Mouse (Mus musculus) Patski (cell line): ENCODE results near the gene Shf. TPM values are rescaled to one million over a fixed set of nuclear protein-coding genes. Genes with fewer than 3 reads are reported as not detected.

Source experiments
- ATAC-seq: fragments of 100-300 bp; one replicate; pipeline ENCODE4 v1.8.0; 2021
- CTCF ChIA-PET: fragments of 350-600 bp; sonication (Branson Sonifier 250); formaldehyde crosslinking; loops from one replicate; lab custom pipeline; 2022; ENCODE audit warnings: inconsistent platforms; lab: Charles Lee
- POLR2A ChIA-PET: fragments of 350-600 bp; sonication (Branson Sonifier 250); formaldehyde crosslinking; loops from one replicate; lab custom pipeline; 2022; ENCODE audit warnings: antibody characterized with exemption, inconsistent platforms; lab: Charles Lee
- DNase-seq: peaks from one replicate; pipeline ENCODE4 v3.0.0-alpha.2; 2011; ENCODE audit warnings: low read depth, low spot score
- H3K27me3 ChIP-seq: fragments of 371-371 bp; one replicate; pipeline ENCODE4 v1.5.1; 2021
- CTCF ChIP-seq: fragments of 100-300 bp; IDR thresholded peaks from one replicate; pipeline ENCODE4 v1.5.1; 2021
- in situ Hi-C: fragments of 300-500 bp; cut with MboI; formaldehyde crosslinking; loops from 3 replicates; pipeline ENCODE4 v1.11.1; 2018; ENCODE audit warnings: low pct_unique_long_range_greater_than_20kb, mixed read lengths
- polyA plus RNA-seq: library from polyadenylated mRNA; unstranded; gene quantifications from one replicate; pipeline ENCODE4 v1.2.3, GENCODE M21; 2021

The Shf gene
- polyA plus RNA-seq, 1 experiment from 2014 or later, result 8.3 TPM

GRCm38 (mm10) chr2:122306184-122306583, 62.8 kb downstream of the Shf start:
- peak; percentile 62 for ATAC-seq
- no peaks in the 10 kb centered on the region for H3K27me3 ChIP-seq
- POLR2A ChIA-PET, result no interaction called here

GRCm38 (mm10) chr2:122305097-122305892, 63.7 kb downstream of the Shf start:
- TF ChIP-seq CTCF, result no peak
- ChIA-PET POLR2A (no interaction called here), CTCF (interaction anchor here (0.9 to 1.1 kb wide), 2 partner anchors 69 to 110 kb away, joined by 3 read pairs; no protein-coding TSS in a partner anchor)
- peaks cover 3% of the 10 kb centered on the region for H3K27me3 ChIP-seq
- DNase-seq (no peak), ATAC-seq (no peak)
- in situ Hi-C loops, result no loop called here

More at GRCm38 (mm10) chr2:122306184-122306583, 62.8 kb downstream of the Shf start:
- TF ChIP-seq CTCF, result no peak
- in situ Hi-C loops, result no loop called here
- CTCF ChIA-PET, result interaction anchor here (1.1 kb wide), 1 partner anchor 70 kb away, joined by 3 read pairs; no protein-coding TSS in a partner anchor
- peak; percentile 60 for DNase-seq

- H3K27me3 ChIP-seq, result peaks cover 10% of the 10 kb centered on the region
- POLR2A ChIA-PET, result no interaction called here
- CTCF ChIA-PET, result interaction anchor here (0.9 to 2.5 kb wide), 4 partner anchors 14 to 109 kb away, joined by 3 to 11 read pairs (median 3); no protein-coding TSS in a partner anchor
Observed at GRCm38 (mm10) chr2:122304544-122304943, 64.4 kb downstream of the Shf start.

GRCm38 (mm10) chr2:122302574-122303241, 66.3 kb downstream of the Shf start:
- H3K27me3 ChIP-seq, result peaks cover 24% of the 10 kb centered on the region
- CTCF ChIA-PET, result interaction anchor here (0.8 to 2.5 kb wide), 25 partner anchors 9 to 279 kb away, joined by 3 to 11 read pairs (median 4); partner anchors contain the start of gene Duox1
- ATAC-seq (peak; percentile 55), DNase-seq (no peak)
- TF ChIP-seq CTCF, result no peak
- POLR2A ChIA-PET, result no interaction called here
- in situ Hi-C loops, result no loop called here

More at GRCm38 (mm10) chr2:122304544-122304943, 64.4 kb downstream of the Shf start:
- in situ Hi-C loops, result no loop called here
- ATAC-seq, result no peak
- no peak for DNase-seq
- TF ChIP-seq CTCF, result no peak

- CTCF ChIA-PET, result interaction anchor here (0.9 to 2.5 kb wide), 20 partner anchors 8 to 133 kb away, joined by 3 to 11 read pairs (median 5); no protein-coding TSS in a partner anchor
Observed at GRCm38 (mm10) chr2:122301921-122302573, 66.9 kb downstream of the Shf start.

GRCm38 (mm10) chr2:122301081-122301920, 67.7 kb downstream of the Shf start:
- DNase-seq, result no peak
- H3K27me3 ChIP-seq, result peaks cover 31% of the 10 kb centered on the region
- CTCF ChIA-PET, result no interaction called here
- POLR2A ChIA-PET, result no interaction called here
- in situ Hi-C loops, result no loop called here
- no peak for TF ChIP-seq CTCF
- ATAC-seq, result no peak

More at GRCm38 (mm10) chr2:122301921-122302573, 66.9 kb downstream of the Shf start:
- POLR2A ChIA-PET, result no interaction called here
- in situ Hi-C loops, result no loop called here
- no peak for DNase-seq
- H3K27me3 ChIP-seq, result peaks cover 31% of the 10 kb centered on the region
- ATAC-seq, result no peak
- TF ChIP-seq CTCF, result no peak

- ChIA-PET POLR2A (no interaction called here), CTCF (no interaction called here)
- TF ChIP-seq CTCF, result no peak
- in situ Hi-C loops, result no loop called here
- ATAC-seq (no peak), DNase-seq (no peak)
- peaks cover 31% of the 10 kb centered on the region for H3K27me3 ChIP-seq
Observed at GRCm38 (mm10) chr2:122300656-122301020, 68.3 kb downstream of the Shf start.

- POLR2A ChIA-PET, result no interaction called here
- no peak for TF ChIP-seq CTCF
- H3K27me3 ChIP-seq, result peaks cover 31% of the 10 kb centered on the region
- ATAC-seq (no peak), DNase-seq (no peak)
- in situ Hi-C loops, result no loop called here
- CTCF ChIA-PET, result no interaction called here
Observed at GRCm38 (mm10) chr2:122299911-122300655, 68.9 kb downstream of the Shf start.

Other genes with a start within 250 kb of the Shf start
- gene B2m, start 221.5 kb downstream of the Shf start, polyA plus RNA-seq, result 598 TPM
- 0.14 TPM for gene Trim69, start 208.5 kb downstream of the Shf start, polyA plus RNA-seq
- 0.05 TPM for gene Patl2, start 183.0 kb downstream of the Shf start, polyA plus RNA-seq
- not detected for gene Terb2, start 182.9 kb downstream of the Shf start, polyA plus RNA-seq
- 29.2 TPM for gene Sord, start 134.4 kb downstream of the Shf start, polyA plus RNA-seq
- gene Duox2, start 70.7 kb downstream of the Shf start, polyA plus RNA-seq, result 0.01 TPM
- not detected for gene Duoxa2, start 70.3 kb downstream of the Shf start, polyA plus RNA-seq
- 0.05 TPM for gene Duoxa1, start 55.4 kb downstream of the Shf start, polyA plus RNA-seq
- gene Duox1, start 53.5 kb downstream of the Shf start, polyA plus RNA-seq, result 0.04 TPM
- not detected for gene Slc28a2, start 57.3 kb upstream of the Shf start, polyA plus RNA-seq
- gene Gm14085, start 115.8 kb upstream of the Shf start, polyA plus RNA-seq, result not detected
- 0.39 TPM for gene Gatm, start 242.1 kb upstream of the Shf start, polyA plus RNA-seq